Mouse (Mus musculus) forebrain, embryonic 13.5 days (tissue): ENCODE measurements at regions not wholly inside any gene's neighbourhood (a gene's known extent, or its start where the extent isn't known, plus 50 kb on each side); places are given as distances from the start of the nearest gene placed in this dataset.
A peak's percentile ranks its signal among the peaks of the same experiment; 100 is the strongest.

Experiments used
- ATAC-seq: fragments of 200-750 bp; cut with Nextera tagmentation; 2 replicates; pipeline ENCODE4 v1.8.0; 2017
- H3K27ac ChIP-seq: fragments of 300-500 bp; sonication (generic); 2 replicates; pipeline ENCODE4 v1.5.1; 2015; ENCODE audit warnings: inconsistent platforms, mild to moderate bottlenecking, moderate library complexity
- H3K27me3 ChIP-seq: fragments of 300-500 bp; sonication (generic); 2 replicates; pipeline ENCODE4 v1.6.1; 2015; ENCODE audit warnings: mild to moderate bottlenecking, inconsistent platforms
- H3K36me3 ChIP-seq: fragments of 300-500 bp; sonication (generic); 2 replicates; pipeline ENCODE4 v1.6.1; 2015; ENCODE audit warnings: mild to moderate bottlenecking, inconsistent platforms; ENCODE audit not compliant: poor library complexity, severe bottlenecking
- H3K4me1 ChIP-seq: fragments of 300-500 bp; sonication (generic); 2 replicates; pipeline ENCODE4 v1.6.1; 2015; ENCODE audit warnings: inconsistent platforms
- H3K4me2 ChIP-seq: fragments of 300-500 bp; sonication (generic); 2 replicates; pipeline ENCODE4 v1.6.1; 2015; ENCODE audit warnings: inconsistent platforms, mild to moderate bottlenecking, moderate library complexity
- H3K4me3 ChIP-seq: fragments of 300-500 bp; sonication (generic); 2 replicates; pipeline ENCODE4 v1.5.1; 2015; ENCODE audit warnings: mild to moderate bottlenecking, inconsistent platforms
- H3K9ac ChIP-seq: fragments of 300-500 bp; sonication (generic); 2 replicates; pipeline ENCODE4 v1.6.1; 2015; ENCODE audit warnings: mild to moderate bottlenecking, inconsistent platforms
- H3K9me3 ChIP-seq: fragments of 300-500 bp; sonication (generic); replicated peaks from 2 replicates; pipeline ENCODE4 v1.6.1; 2016; ENCODE audit warnings: inconsistent platforms
- WGBS: fragments of 180-500 bp; shearing (Covaris S2); methylation state at CpG from one replicate; pipeline ENCODE4 v1.1.7; 2015; 5-methylcytosine and 5-hydroxymethylcytosine counted together

DNA sequence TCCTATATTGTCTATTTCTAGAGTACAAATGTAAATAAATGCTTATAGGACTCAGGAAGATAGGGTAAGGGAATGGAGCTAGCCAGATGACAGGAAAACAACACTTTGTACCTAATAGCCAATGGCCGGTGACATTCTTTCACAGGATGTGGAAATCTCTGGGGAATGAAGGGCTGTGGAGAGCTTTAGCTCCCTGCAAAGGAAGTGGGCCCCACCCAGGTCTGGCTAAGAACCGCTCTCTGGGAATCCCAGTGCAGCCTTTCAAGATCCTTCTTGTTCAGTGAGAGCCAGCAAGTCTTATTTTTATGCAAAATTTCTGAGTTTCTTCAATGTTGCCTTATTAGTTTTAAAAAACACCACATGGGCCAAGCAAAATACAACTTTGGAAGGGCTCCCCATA, 54.7 kb upstream of the Pappa2 start:
- H3K4me1 ChIP-seq, result no peaks in the 10 kb centered on the region
- 82% methylated on average over 2 of the region's 2 CpGs for WGBS
- H3K27me3 ChIP-seq, result no peaks in the 10 kb centered on the region
- no peak overlapping the region for H3K4me2 ChIP-seq
- H3K9ac ChIP-seq, result no peak overlapping the region
- ATAC-seq, result no peak
- H3K27ac ChIP-seq, result no peak overlapping the region
- no peaks in the 10 kb centered on the region for H3K36me3 ChIP-seq
- H3K4me3 ChIP-seq, result no peak overlapping the region
- no peaks in the 10 kb centered on the region for H3K9me3 ChIP-seq

DNA sequence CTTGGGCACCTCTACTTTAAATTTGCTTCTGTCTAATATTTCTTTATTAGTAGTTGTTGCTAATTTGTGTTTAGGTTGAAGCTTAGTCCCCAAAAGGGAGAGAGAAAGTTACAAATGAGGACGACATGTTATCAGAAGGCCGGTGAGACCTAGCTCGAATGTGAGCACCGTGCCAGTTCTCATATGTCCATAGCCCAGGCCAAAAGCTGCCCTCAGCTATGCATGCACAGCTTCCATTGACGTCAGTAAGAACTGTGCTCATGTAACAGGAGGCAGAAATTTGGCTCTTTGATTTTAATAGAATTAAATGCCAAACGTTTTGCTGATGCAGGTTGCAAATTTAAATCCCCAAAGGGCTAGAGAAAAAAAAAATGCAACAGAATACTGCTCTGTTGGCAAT, 56.1 kb upstream of the Pappa2 start:
- Histone ChIP-seq H3K27ac (no peak overlapping the region), H3K4me3 (no peak overlapping the region), H3K36me3 (no peaks in the 10 kb centered on the region), H3K9me3 (no peaks in the 10 kb centered on the region), H3K4me2 (no peak overlapping the region), H3K9ac (no peak overlapping the region), H3K27me3 (no peaks in the 10 kb centered on the region), H3K4me1 (no peaks in the 10 kb centered on the region)
- 76% methylated on average over 6 of the region's 6 CpGs for WGBS
- ATAC-seq, result no peak

GRCm38 (mm10) chr1:159045870-159046385, 65.6 kb upstream of the Pappa2 start:
- Histone ChIP-seq H3K27me3 (no peaks in the 10 kb centered on the region), H3K36me3 (no peaks in the 10 kb centered on the region), H3K27ac (no peak overlapping the region), H3K9me3 (no peaks in the 10 kb centered on the region), H3K9ac (no peak overlapping the region), H3K4me3 (no peak overlapping the region), H3K4me2 (no peak overlapping the region), H3K4me1 (no peaks in the 10 kb centered on the region)
- 80% methylated on average over 4 of the region's 4 CpGs for WGBS
- no peak for ATAC-seq

DNA sequence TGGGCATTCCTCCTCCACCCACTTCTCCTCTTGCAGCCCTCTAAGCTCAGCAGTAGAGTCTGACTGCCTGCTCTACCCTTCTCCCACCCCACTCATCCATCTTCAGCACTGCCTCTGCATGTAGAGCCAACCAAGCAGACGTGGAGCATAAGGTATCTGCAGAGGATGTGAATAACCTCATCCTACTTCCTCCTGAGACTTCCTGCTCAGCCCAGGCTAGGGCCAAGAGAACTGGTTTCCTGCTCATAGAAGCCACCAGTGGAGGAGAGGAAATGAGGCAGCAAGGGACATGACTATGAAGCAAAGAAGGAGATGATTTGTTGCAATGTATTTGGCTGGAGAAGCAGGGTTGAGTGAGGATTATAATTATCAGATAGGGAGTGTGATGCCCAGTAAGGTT, 84.7 kb upstream of the Pappa2 start:
- Histone ChIP-seq H3K9me3 (no peaks in the 10 kb centered on the region), H3K36me3 (no peaks in the 10 kb centered on the region), H3K4me3 (no peak overlapping the region), H3K4me2 (no peak overlapping the region), H3K9ac (no peak overlapping the region), H3K27me3 (no peaks in the 10 kb centered on the region), H3K27ac (no peak overlapping the region), H3K4me1 (no peaks in the 10 kb centered on the region)
- WGBS, result 69% methylated on average over 1 of the region's 1 CpGs
- no peak for ATAC-seq

DNA sequence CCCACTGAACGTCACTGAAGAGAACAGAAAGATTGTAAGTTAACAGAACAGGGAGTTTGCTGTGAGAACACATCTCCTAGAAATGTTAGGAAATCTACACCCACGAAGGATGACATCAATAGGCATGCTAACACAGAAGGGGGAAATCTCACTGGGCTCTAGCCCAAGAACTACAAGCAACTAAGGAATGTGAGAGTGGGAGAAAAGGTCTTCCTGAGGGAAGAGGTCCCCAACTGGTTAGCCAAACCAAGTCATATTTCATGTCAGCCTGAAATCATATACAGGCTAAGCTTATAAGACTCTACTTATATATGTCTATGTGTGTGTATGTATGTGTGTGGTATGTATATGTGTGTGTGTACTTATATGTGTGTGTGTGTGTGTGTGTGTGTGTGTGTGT, 118.9 kb upstream of the Pappa2 start:
- no peaks in the 10 kb centered on the region for H3K4me1 ChIP-seq
- no peak for ATAC-seq
- no peaks in the 10 kb centered on the region for H3K27me3 ChIP-seq
- H3K4me3 ChIP-seq, result no peak overlapping the region
- no peak overlapping the region for H3K9ac ChIP-seq
- H3K4me2 ChIP-seq, result no peak overlapping the region
- no peaks in the 10 kb centered on the region for H3K9me3 ChIP-seq
- 81% methylated on average over 2 of the region's 2 CpGs for WGBS
- H3K36me3 ChIP-seq, result no peaks in the 10 kb centered on the region
- H3K27ac ChIP-seq, result no peak overlapping the region

GRCm38 (mm10) chr1:159122201-159122600, 109.9 kb upstream of the Cop1 start:
- 28% methylated on average over 3 of the region's 3 CpGs for WGBS
- H3K9me3 ChIP-seq, result no peaks in the 10 kb centered on the region
- no peak for ATAC-seq
- H3K27ac ChIP-seq, result no peak overlapping the region
- H3K4me3 ChIP-seq, result no peak overlapping the region
- H3K27me3 ChIP-seq, result no peaks in the 10 kb centered on the region
- H3K4me2 ChIP-seq, result no peak overlapping the region
- no peak overlapping the region for H3K9ac ChIP-seq
- no peaks in the 10 kb centered on the region for H3K4me1 ChIP-seq
- H3K36me3 ChIP-seq, result no peaks in the 10 kb centered on the region

DNA sequence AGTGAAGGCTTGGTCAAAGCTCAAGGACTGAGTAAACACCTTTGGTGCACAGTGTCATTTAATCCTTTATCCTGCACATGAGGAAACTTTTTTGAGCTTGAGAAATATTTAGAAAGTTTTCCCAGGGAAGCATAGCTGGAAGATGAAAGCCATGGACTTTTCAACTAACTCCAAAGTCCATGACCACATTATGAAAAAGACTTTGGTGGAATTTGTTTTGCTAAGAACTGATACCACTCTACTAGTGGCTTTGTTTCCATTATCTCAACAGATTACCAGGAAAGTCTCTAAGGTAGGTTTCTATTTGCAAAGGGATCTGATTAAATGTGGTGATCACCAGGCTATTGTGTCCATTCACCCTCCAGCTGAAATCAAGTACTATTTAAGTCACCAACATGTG, 107.2 kb upstream of the Cop1 start:
- no peaks in the 10 kb centered on the region for H3K4me1 ChIP-seq
- H3K4me2 ChIP-seq, result no peak overlapping the region
- no peak overlapping the region for H3K9ac ChIP-seq
- H3K4me3 ChIP-seq, result no peak overlapping the region
- no peaks in the 10 kb centered on the region for H3K27me3 ChIP-seq
- no peak overlapping the region for H3K27ac ChIP-seq
- H3K9me3 ChIP-seq, result no peaks in the 10 kb centered on the region
- no peaks in the 10 kb centered on the region for H3K36me3 ChIP-seq
- no peak for ATAC-seq

- Histone ChIP-seq H3K36me3 (no peaks in the 10 kb centered on the region), H3K27me3 (no peaks in the 10 kb centered on the region), H3K4me1 (no peaks in the 10 kb centered on the region), H3K4me2 (peak overlapping the region; percentile 32), H3K9ac (no peak overlapping the region), H3K27ac (no peak overlapping the region), H3K4me3 (no peak overlapping the region), H3K9me3 (peaks cover 7% of the 10 kb centered on the region; the same call in 1 of the 2 replicates)
- 9% methylated on average over 10 of the region's 10 CpGs for WGBS
- peak; percentile 89 for ATAC-seq
Observed at GRCm38 (mm10) chr1:159135301-159135700, 96.8 kb upstream of the Cop1 start.

GRCm38 (mm10) chr1:159147788-159148497, 84.2 kb upstream of the Cop1 start:
- no peak overlapping the region for H3K9ac ChIP-seq
- 80% methylated on average over 8 of the region's 8 CpGs for WGBS
- no peak overlapping the region for H3K27ac ChIP-seq
- no peaks in the 10 kb centered on the region for H3K27me3 ChIP-seq
- no peak overlapping the region for H3K4me2 ChIP-seq
- H3K4me3 ChIP-seq, result no peak overlapping the region
- peaks cover 5% of the 10 kb centered on the region; the same call in 1 of the 2 replicates for H3K4me1 ChIP-seq
- no peaks in the 10 kb centered on the region for H3K9me3 ChIP-seq
- H3K36me3 ChIP-seq, result no peaks in the 10 kb centered on the region
- peak; percentile 55 for ATAC-seq

GRCm38 (mm10) chr1:159148498-159149187, 83.5 kb upstream of the Cop1 start:
- Histone ChIP-seq H3K4me2 (no peak overlapping the region), H3K9me3 (no peaks in the 10 kb centered on the region), H3K36me3 (no peaks in the 10 kb centered on the region), H3K4me1 (peaks cover 5% of the 10 kb centered on the region; the same call in 1 of the 2 replicates), H3K27me3 (no peaks in the 10 kb centered on the region), H3K27ac (0 out of 2 replicates have a peak overlapping the region, but pooled peaks have one; percentile 49), H3K9ac (no peak overlapping the region), H3K4me3 (no peak overlapping the region)
- WGBS, result 45% methylated on average over 9 of the region's 9 CpGs
- peak; percentile 84 for ATAC-seq

DNA sequence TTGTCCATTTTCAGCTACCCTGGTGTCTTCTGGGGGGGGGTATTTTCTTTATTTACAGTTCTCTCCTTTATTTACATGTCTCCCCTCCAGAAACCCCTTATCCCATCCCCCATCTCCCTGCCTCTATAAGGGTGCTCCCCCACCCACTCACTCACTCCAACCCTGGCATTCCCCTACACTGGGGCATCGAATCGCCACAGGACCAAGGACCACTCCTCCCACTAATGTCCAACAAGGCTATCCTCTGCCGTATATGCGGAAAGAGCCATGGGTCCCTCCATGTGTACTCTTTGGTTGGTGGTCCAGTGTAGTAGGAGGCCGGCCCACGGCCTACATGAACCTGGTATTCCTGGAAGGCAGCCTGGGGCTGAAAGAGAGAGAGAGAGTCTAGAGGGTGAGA, 82.9 kb upstream of the Cop1 start:
- no peaks in the 10 kb centered on the region for H3K9me3 ChIP-seq
- ATAC-seq, result no peak
- no peak overlapping the region for H3K4me3 ChIP-seq

GRCm38 (mm10) chr1:159149721-159150120, 82.4 kb upstream of the Cop1 start:
- H3K36me3 ChIP-seq, result no peaks in the 10 kb centered on the region
- 46% methylated on average over 6 of the region's 6 CpGs for WGBS
- peaks cover 5% of the 10 kb centered on the region; the same call in 1 of the 2 replicates for H3K4me1 ChIP-seq
- no peak overlapping the region; the same call in 1 of the 2 replicates for H3K27ac ChIP-seq
- no peaks in the 10 kb centered on the region for H3K27me3 ChIP-seq
- H3K4me2 ChIP-seq, result no peak overlapping the region
- no peak overlapping the region for H3K4me3 ChIP-seq
- H3K9me3 ChIP-seq, result no peaks in the 10 kb centered on the region
- no peak for ATAC-seq
- no peak overlapping the region for H3K9ac ChIP-seq

More for the DNA sequence above, 82.9 kb upstream of the Cop1 start:
- Histone ChIP-seq H3K9ac (no peak overlapping the region), H3K36me3 (no peaks in the 10 kb centered on the region), H3K4me2 (no peak overlapping the region), H3K27me3 (no peaks in the 10 kb centered on the region), H3K27ac (peak overlapping the region; percentile 49; the same call in 1 of the 2 replicates), H3K4me1 (peaks cover 5% of the 10 kb centered on the region; the same call in 1 of the 2 replicates)
- WGBS, result 82% methylated on average over 6 of the region's 6 CpGs
